Mouse (Mus musculus): Measurements from ENCODE around the gene Gpr19. TPM values are rescaled to one million over a fixed set of nuclear protein-coding genes. Genes with fewer than 3 reads are reported as not detected.

Gpr19 gene
- 4.2 TPM for polyA plus RNA-seq (2021)

GRCm38 (mm10) chr6:134898095-134898965 lies at the start of gene Gpr19:
TSS of gene Gpr19 (minus strand) at chr6:134898578.
- in situ Hi-C loops (cut with MboI; ENCODE audit: low pct_unique_long_range_greater_than_20kb) = no loop called here
- ChIA-PET POLR2A (interaction anchor here (0.6 to 2.5 kb wide), 5 partner anchors 21 to 47 kb away, joined by 3 to 8 read pairs (median 4); partner anchors contain the start of gene Cdkn1b), CTCF (interaction anchor here (1.1 to 2.3 kb wide), 4 partner anchors 10 to 31 kb away, joined by 3 to 8 read pairs (median 4); partner anchors contain the start of gene Cdkn1b)
- no peak for TF ChIP-seq CTCF (IDR thresholded peaks at IDR 0.05)
- peak; percentile 85 for ATAC-seq
- peak; percentile 71 for DNase-seq (ENCODE audit: low read depth, low spot score)
- no peaks in the 10 kb centered on the region for H3K27me3 ChIP-seq

GRCm38 (mm10) chr6:134947311-134948087 lies 49.1 kb upstream of the Gpr19 start:
- in situ Hi-C loops (cut with MboI; ENCODE audit: low pct_unique_long_range_greater_than_20kb) = loop anchor here (5.0 kb wide), 1 partner anchor 290 kb away; no protein-coding TSS in a partner anchor
- POLR2A ChIA-PET = interaction anchor here (0.6 to 1.2 kb wide), 8 partner anchors 18 to 559 kb away, joined by 3 to 4 read pairs (median 3); no protein-coding TSS in a partner anchor
- CTCF ChIA-PET = interaction anchor here (0.6 to 5.2 kb wide), 17 partner anchors 14 to 511 kb away, joined by 3 to 39 read pairs (median 3); partner anchors contain the start of gene Cdkn1b
- peak; percentile 86 for TF ChIP-seq CTCF (IDR thresholded peaks at IDR 0.05)
- ATAC-seq (no peak), DNase-seq (ENCODE audit: low read depth, low spot score) (no peak)
- no peaks in the 10 kb centered on the region for H3K27me3 ChIP-seq

GRCm38 (mm10) chr6:134946858-134947257 lies 48.5 kb upstream of the Gpr19 start:
- no peaks in the 10 kb centered on the region for H3K27me3 ChIP-seq
- ChIA-PET POLR2A (interaction anchor here (0.6 to 2.4 kb wide), 7 partner anchors 11 to 559 kb away, joined by 3 to 5 read pairs (median 3); no protein-coding TSS in a partner anchor), CTCF (interaction anchor here (0.6 to 5.2 kb wide), 16 partner anchors 13 to 511 kb away, joined by 3 to 39 read pairs (median 3); partner anchors contain the start of gene Cdkn1b)
- in situ Hi-C loops (cut with MboI; ENCODE audit: low pct_unique_long_range_greater_than_20kb) = loop anchor here (5.0 kb wide), 1 partner anchor 290 kb away; no protein-coding TSS in a partner anchor
- no peak for TF ChIP-seq CTCF (IDR thresholded peaks at IDR 0.05)
- DNase-seq (ENCODE audit: low read depth, low spot score) (no peak), ATAC-seq (no peak)

- DNase-seq (ENCODE audit: low read depth, low spot score) (no peak), ATAC-seq (peak; percentile 49)
- POLR2A ChIA-PET = interaction anchor here (0.6 to 2.4 kb wide), 5 partner anchors 10 to 47 kb away, joined by 3 to 5 read pairs (median 3); no protein-coding TSS in a partner anchor
- no peaks in the 10 kb centered on the region for H3K27me3 ChIP-seq
- TF ChIP-seq CTCF (IDR thresholded peaks at IDR 0.05) = no peak
- in situ Hi-C loops (cut with MboI; ENCODE audit: low pct_unique_long_range_greater_than_20kb) = loop anchor here (5.0 kb wide), 1 partner anchor 289 kb away; no protein-coding TSS in a partner anchor
- CTCF ChIA-PET = interaction anchor here (1.0 to 5.2 kb wide), 3 partner anchors 9 to 83 kb away, joined by 5 to 39 read pairs (median 16); no protein-coding TSS in a partner anchor
Measured at GRCm38 (mm10) chr6:134946054-134946453, 47.7 kb upstream of the Gpr19 start.

- DNase-seq (ENCODE audit: low read depth, low spot score) (no peak), ATAC-seq (peak; percentile 33)
- TF ChIP-seq CTCF (IDR thresholded peaks at IDR 0.05) = no peak
- ChIA-PET POLR2A (interaction anchor here (1.0 to 2.2 kb wide), 4 partner anchors 13 to 130 kb away, joined by 4 to 9 read pairs (median 4); no protein-coding TSS in a partner anchor), CTCF (interaction anchor here (1.7 to 5.2 kb wide), 2 partner anchors 10 to 42 kb away, joined by 3 to 39 read pairs; no protein-coding TSS in a partner anchor)
- in situ Hi-C loops (cut with MboI; ENCODE audit: low pct_unique_long_range_greater_than_20kb) = no loop called here
- no peaks in the 10 kb centered on the region for H3K27me3 ChIP-seq
Measured at GRCm38 (mm10) chr6:134943759-134944407, 45.5 kb upstream of the Gpr19 start.

GRCm38 (mm10) chr6:134939781-134940180 lies 41.4 kb upstream of the Gpr19 start:
- no peak for TF ChIP-seq CTCF (IDR thresholded peaks at IDR 0.05)
- no peaks in the 10 kb centered on the region for H3K27me3 ChIP-seq
- CTCF ChIA-PET = interaction anchor here (1.0 to 1.1 kb wide), 3 partner anchors 10 to 22 kb away, joined by 3 to 4 read pairs (median 3); no protein-coding TSS in a partner anchor
- DNase-seq (ENCODE audit: low read depth, low spot score) (no peak), ATAC-seq (no peak)
- in situ Hi-C loops (cut with MboI; ENCODE audit: low pct_unique_long_range_greater_than_20kb) = no loop called here
- POLR2A ChIA-PET = interaction anchor here (1.1 kb wide), 1 partner anchor 19 kb away, joined by 3 read pairs; the partner anchor contains the start of gene Cdkn1b

GRCm38 (mm10) chr6:134934305-134934704 lies 35.9 kb upstream of the Gpr19 start:
- H3K27me3 ChIP-seq = no peaks in the 10 kb centered on the region
- DNase-seq (ENCODE audit: low read depth, low spot score) (no peak), ATAC-seq (no peak)
- no peak for TF ChIP-seq CTCF (IDR thresholded peaks at IDR 0.05)
- CTCF ChIA-PET = interaction anchor here (1.6 to 5.3 kb wide), 2 partner anchors 10 to 15 kb away, joined by 3 to 39 read pairs; no protein-coding TSS in a partner anchor
- POLR2A ChIA-PET = interaction anchor here (0.9 to 2.4 kb wide), 2 partner anchors 9 to 11 kb away, joined by 3 to 11 read pairs; no protein-coding TSS in a partner anchor
- in situ Hi-C loops (cut with MboI; ENCODE audit: low pct_unique_long_range_greater_than_20kb) = no loop called here

GRCm38 (mm10) chr6:134933207-134933558 lies 34.8 kb upstream of the Gpr19 start:
- ChIA-PET POLR2A (interaction anchor here (2.4 kb wide), 1 partner anchor 10 kb away, joined by 11 read pairs; no protein-coding TSS in a partner anchor), CTCF (interaction anchor here (1.6 to 5.3 kb wide), 2 partner anchors 11 to 16 kb away, joined by 3 to 39 read pairs; no protein-coding TSS in a partner anchor)
- no peak for TF ChIP-seq CTCF (IDR thresholded peaks at IDR 0.05)
- no peak for DNase-seq (ENCODE audit: low read depth, low spot score)
- H3K27me3 ChIP-seq = no peaks in the 10 kb centered on the region
- in situ Hi-C loops (cut with MboI; ENCODE audit: low pct_unique_long_range_greater_than_20kb) = no loop called here
- ATAC-seq = no peak
